Mouse (Mus musculus) activated CD4-positive, CD25-positive, alpha-beta regulatory T cell, adult 4 months (primary cell): Measurements from ENCODE around the gene Gm20441. TPM values are rescaled to one million over a fixed set of nuclear protein-coding genes. Genes with fewer than 3 reads are reported as not detected.

Experiments
- polyA plus RNA-seq, 2 experiments: library from polyadenylated mRNA; unstranded; fragments of 100-300 nt; shearing (Covaris generic); gene quantifications; one replicate each; pipeline ENCODE4 v1.2.1; 2017

Gene Gm20441
- polyA plus RNA-seq, 2 experiments from 2014 or later, result not detected

Other genes with a start within 250 kb of the Gm20441 start
- under 1 TPM; 0.45 to 0.65 TPM for gene Lrrc75b, start 220.6 kb downstream of the Gm20441 start, polyA plus RNA-seq
- 1 to 10 TPM; 2.1 to 3.1 TPM for gene Ggt1, start 219.3 kb downstream of the Gm20441 start, polyA plus RNA-seq
- under 1 TPM; 0.15 to 0.64 TPM for gene Ggt5, start 191.6 kb downstream of the Gm20441 start, polyA plus RNA-seq
- gene Susd2, start 136.9 kb downstream of the Gm20441 start, polyA plus RNA-seq, result 10 to 100 TPM in 1 of 2 experiments, 1 to 10 TPM in 1; 6.2 to 12.5 TPM
- 10 to 100 TPM; 22.0 to 22.3 TPM for gene Cabin1, start 16.6 kb downstream of the Gm20441 start, polyA plus RNA-seq
- gene Ddt, start 7.5 kb downstream of the Gm20441 start, polyA plus RNA-seq, result 100 to 1,000 TPM in 1 of 2 experiments, 10 to 100 TPM in 1; 78.9 to 104 TPM
- gene Gstt3, start 460 bp upstream of the Gm20441 start, polyA plus RNA-seq, result 1 to 10 TPM; 3.3 to 6.1 TPM
- gene Gstt1, start 17.6 kb upstream of the Gm20441 start, polyA plus RNA-seq, result 1 to 10 TPM in 1 of 2 experiments, not detected in 1; 1.2 TPM
- gene Gstt4, start 41.6 kb upstream of the Gm20441 start, polyA plus RNA-seq, result under 1 TPM in 1 of 2 experiments, not detected in 1; 0.48 TPM
- gene Gstt2, start 56.5 kb upstream of the Gm20441 start, polyA plus RNA-seq, result 10 to 100 TPM; 58.5 to 64.1 TPM
- gene Mif, start 79.3 kb upstream of the Gm20441 start, polyA plus RNA-seq, result 100 to 1,000 TPM; 464 to 561 TPM
- gene Derl3, start 112.5 kb upstream of the Gm20441 start, polyA plus RNA-seq, result 1 to 10 TPM in 1 of 2 experiments, under 1 TPM in 1; 0.85 to 2.7 TPM
- 100 to 1,000 TPM in 1 of 2 experiments, 10 to 100 TPM in 1; 75.0 to 127 TPM for gene Smarcb1, start 140.7 kb upstream of the Gm20441 start, polyA plus RNA-seq
- gene Chchd10, start 152.2 kb upstream of the Gm20441 start, polyA plus RNA-seq, result 10 to 100 TPM; 13.1 to 20.1 TPM
- gene Mmp11, start 155.5 kb upstream of the Gm20441 start, polyA plus RNA-seq, result 1 to 10 TPM; 2.5 to 9.1 TPM
- gene Gm867, start 159.7 kb upstream of the Gm20441 start, polyA plus RNA-seq, result not detected
- gene Vpreb3, start 162.1 kb upstream of the Gm20441 start, polyA plus RNA-seq, result 1 to 10 TPM in 1 of 2 experiments, not detected in 1; 3.5 TPM
- under 1 TPM; 0.27 to 0.41 TPM for gene Gm5134, start 173.6 kb upstream of the Gm20441 start, polyA plus RNA-seq